Mouse (Mus musculus) neural tube, embryonic 14.5 days (tissue): ENCODE results near the gene Copb1. TPM values are rescaled to one million over a fixed set of nuclear protein-coding genes. Genes with fewer than 3 reads are reported as not detected.

ENCODE experiments used
- ATAC-seq: fragments of 200-750 bp; cut with Nextera tagmentation; 2 replicates; pipeline ENCODE4 v1.8.0; 2017; ENCODE audit warnings: low read depth, mild to moderate bottlenecking, moderate TSS enrichment, moderate library complexity
- H3K27ac ChIP-seq: fragments of 300-500 bp; sonication (generic); 2 replicates; pipeline ENCODE4 v1.5.1; 2014; ENCODE audit warnings: low read depth, mild to moderate bottlenecking, control low read depth, low read length, moderate library complexity, mixed read lengths
- H3K27me3 ChIP-seq: fragments of 300-500 bp; sonication (generic); 2 replicates; pipeline ENCODE4 v1.6.1; 2014; ENCODE audit warnings: low read length; ENCODE audit not compliant: control insufficient read depth, insufficient read depth
- H3K36me3 ChIP-seq: fragments of 300-500 bp; sonication (generic); 2 replicates; pipeline ENCODE4 v1.6.1; 2014; ENCODE audit warnings: low read length, mixed read lengths; ENCODE audit not compliant: control insufficient read depth, insufficient read depth
- H3K4me1 ChIP-seq: fragments of 300-500 bp; sonication (generic); 2 replicates; pipeline ENCODE4 v1.6.1; 2014; ENCODE audit warnings: low read length; ENCODE audit not compliant: control insufficient read depth, insufficient read depth
- H3K4me2 ChIP-seq: fragments of 300-500 bp; sonication (generic); 2 replicates; pipeline ENCODE4 v1.6.1; 2014; ENCODE audit warnings: mild to moderate bottlenecking, low read depth, low read length, control low read depth
- H3K4me3 ChIP-seq: fragments of 300-500 bp; sonication (generic); 2 replicates; pipeline ENCODE4 v1.5.1; 2014; ENCODE audit warnings: low read depth, low read length, control low read depth, mixed read lengths
- H3K9ac ChIP-seq: fragments of 300-500 bp; sonication (generic); replicated peaks from 2 replicates; pipeline ENCODE4 v1.6.1; 2014; ENCODE audit warnings: low read depth, mild to moderate bottlenecking, control low read depth, low read length, mixed read lengths
- H3K9me3 ChIP-seq: fragments of 300-500 bp; sonication (generic); 2 replicates; pipeline ENCODE4 v1.6.1; 2016; ENCODE audit warnings: low read length; ENCODE audit not compliant: control insufficient read depth
- WGBS: fragments of 180-500 bp; shearing (Covaris S2); extraction: QIAGEN DNeasy Blood & Tissue Kit; methylation state at CpG from one replicate; pipeline ENCODE4 v1.1.7; 2014; 5-methylcytosine and 5-hydroxymethylcytosine counted together
- polyA plus RNA-seq: library from polyadenylated mRNA; unstranded; fragments of >200 nt; fragmentation: Nextera tagmentation; extraction: Ambion mirVana; gene quantifications from 2 replicates; pipeline ENCODE4 v1.2.1, GENCODE M21; 2014

The Copb1 gene
- polyA plus RNA-seq, 1 experiment from 2014 or later = 96.2 TPM

DNA sequence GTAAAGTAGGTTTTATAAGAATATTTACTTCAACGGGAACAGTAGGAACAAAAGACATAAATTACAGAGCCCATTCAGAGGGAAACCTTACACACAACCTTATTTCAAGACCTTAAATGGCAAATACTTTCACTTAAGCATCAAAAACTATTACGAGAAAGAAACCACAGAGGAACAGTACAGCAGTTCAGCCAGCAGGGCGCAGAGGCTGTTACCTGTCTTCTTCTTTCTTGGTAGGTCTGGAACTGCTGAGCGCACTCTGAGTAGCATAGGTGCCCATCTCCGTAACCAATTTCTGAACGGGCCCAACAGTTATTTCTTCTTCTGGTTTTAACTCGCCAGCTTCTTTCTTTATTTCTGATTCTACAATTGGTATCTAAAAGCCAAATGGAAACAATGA, 21.5 kb downstream of the Copb1 start:
- 94% methylated on average over 7 of the region's 7 CpGs for WGBS
- no peak overlapping the region for H3K4me2 ChIP-seq
- ATAC-seq = no peak
- H3K4me1 ChIP-seq = no peaks in the 10 kb centered on the region
- no peak overlapping the region for H3K4me3 ChIP-seq
- H3K36me3 ChIP-seq = peaks cover 63% of the 10 kb centered on the region
- H3K27ac ChIP-seq = no peak overlapping the region
- no peaks in the 10 kb centered on the region for H3K9me3 ChIP-seq
- H3K27me3 ChIP-seq = no peaks in the 10 kb centered on the region
- no peak overlapping the region for H3K9ac ChIP-seq

- no peaks in the 10 kb centered on the region for H3K27me3 ChIP-seq
- ATAC-seq = no peak
- H3K4me1 ChIP-seq = no peaks in the 10 kb centered on the region
- no peak overlapping the region for H3K4me3 ChIP-seq
- no peak overlapping the region for H3K27ac ChIP-seq
- H3K4me2 ChIP-seq = no peak overlapping the region
- no peak overlapping the region for H3K9ac ChIP-seq
- no peaks in the 10 kb centered on the region for H3K9me3 ChIP-seq
- H3K36me3 ChIP-seq = peaks cover 62% of the 10 kb centered on the region
- 93% methylated on average over 3 of the region's 3 CpGs for whole genome bisulfite sequencing
These were observed 22.7 kb downstream of the Copb1 start for GRCm38 (mm10) chr7:114231857-114232256.

- no peak overlapping the region for H3K27ac ChIP-seq
- no peak overlapping the region for H3K4me2 ChIP-seq
- no peaks in the 10 kb centered on the region for H3K4me1 ChIP-seq
- H3K4me3 ChIP-seq = no peak overlapping the region
- 86% methylated on average over 1 of the region's 1 CpGs for WGBS
- H3K9ac ChIP-seq = no peak overlapping the region
- ATAC-seq = no peak
- H3K9me3 ChIP-seq = no peaks in the 10 kb centered on the region
- peaks cover 58% of the 10 kb centered on the region for H3K36me3 ChIP-seq
- no peaks in the 10 kb centered on the region for H3K27me3 ChIP-seq
These were observed 28.0 kb downstream of the Copb1 start for GRCm38 (mm10) chr7:114226521-114226920.

- H3K9ac ChIP-seq = no peak overlapping the region
- H3K27me3 ChIP-seq = no peaks in the 10 kb centered on the region
- WGBS = 91% methylated on average over 4 of the region's 4 CpGs
- H3K4me1 ChIP-seq = no peaks in the 10 kb centered on the region
- ATAC-seq = no peak
- H3K9me3 ChIP-seq = no peaks in the 10 kb centered on the region
- peaks cover 43% of the 10 kb centered on the region for H3K36me3 ChIP-seq
- H3K4me2 ChIP-seq = no peak overlapping the region
- H3K4me3 ChIP-seq = no peak overlapping the region
- no peak overlapping the region for H3K27ac ChIP-seq
These were observed 34.1 kb downstream of the Copb1 start for GRCm38 (mm10) chr7:114220433-114220832.

DNA sequence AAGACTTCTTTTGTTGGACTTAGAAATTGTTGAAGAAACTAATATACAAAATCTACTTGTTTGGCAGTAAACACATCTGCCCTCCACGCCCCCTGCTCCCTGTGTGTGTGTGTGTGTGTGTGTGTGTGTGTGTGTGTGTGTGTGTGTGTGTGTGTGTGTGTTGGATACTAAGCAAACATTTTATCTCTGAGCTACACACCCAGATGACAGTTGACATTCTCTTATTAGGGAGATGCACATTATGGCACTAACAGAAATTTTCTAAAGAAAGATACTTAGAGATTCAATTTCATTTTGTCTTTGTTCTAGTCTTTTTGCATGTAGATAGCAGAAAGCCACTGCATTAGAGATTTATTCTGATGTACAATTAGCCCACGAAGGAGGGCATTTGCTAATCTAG, 37.6 kb downstream of the Copb1 start:
- H3K9ac ChIP-seq = no peak overlapping the region
- no peak overlapping the region for H3K27ac ChIP-seq
- H3K4me2 ChIP-seq = no peak overlapping the region
- no peak for ATAC-seq
- WGBS = 96% methylated on average over 2 of the region's 2 CpGs
- no peaks in the 10 kb centered on the region for H3K9me3 ChIP-seq
- H3K36me3 ChIP-seq = peaks cover 33% of the 10 kb centered on the region
- no peak overlapping the region for H3K4me3 ChIP-seq
- no peaks in the 10 kb centered on the region for H3K4me1 ChIP-seq
- no peaks in the 10 kb centered on the region for H3K27me3 ChIP-seq

DNA sequence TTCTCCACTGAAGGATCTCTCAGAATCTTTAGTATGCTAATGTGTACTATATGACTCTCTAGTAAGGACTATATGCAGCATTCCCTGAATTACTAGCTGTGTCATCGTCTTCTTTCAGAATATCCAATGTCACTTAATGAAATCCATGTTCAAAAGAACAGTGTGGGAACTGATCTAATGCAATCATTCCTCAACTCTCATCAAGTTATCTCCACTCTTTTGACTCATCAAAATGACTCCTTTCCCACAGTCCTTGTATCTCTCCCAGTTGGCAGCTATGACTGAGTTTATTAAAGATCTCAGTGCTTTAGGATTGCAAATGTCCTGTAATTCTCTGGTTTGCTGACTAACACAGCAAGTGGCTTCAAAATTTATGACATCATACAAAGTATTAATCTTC, 40.1 kb downstream of the Copb1 start:
- Histone ChIP-seq H3K27ac (no peak overlapping the region), H3K9ac (no peak overlapping the region), H3K4me3 (no peak overlapping the region), H3K4me2 (no peak overlapping the region), H3K27me3 (no peaks in the 10 kb centered on the region), H3K36me3 (peaks cover 16% of the 10 kb centered on the region), H3K9me3 (no peaks in the 10 kb centered on the region), H3K4me1 (no peaks in the 10 kb centered on the region)
- WGBS = 91% methylated on average over 1 of the region's 1 CpGs
- ATAC-seq = no peak

DNA sequence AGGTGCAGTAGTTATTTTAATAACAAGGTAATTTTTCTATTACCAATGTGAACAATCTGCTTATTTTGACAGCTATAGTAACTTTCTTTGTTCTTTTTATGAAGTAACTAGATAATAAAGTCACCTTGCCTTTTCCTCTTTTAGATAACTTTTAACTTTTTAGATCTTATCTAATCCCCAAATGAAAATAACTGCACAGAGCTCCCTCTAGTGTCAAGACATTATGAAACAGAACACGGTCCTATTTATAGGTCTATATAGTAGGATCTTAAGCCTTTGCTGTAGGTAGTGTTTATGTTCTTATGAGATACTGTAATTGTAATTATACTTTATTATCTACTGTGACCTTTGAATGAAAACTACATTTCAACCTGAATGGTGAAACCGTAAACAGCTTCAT, 41.0 kb downstream of the Copb1 start:
- no peaks in the 10 kb centered on the region for H3K9me3 ChIP-seq
- H3K4me3 ChIP-seq = no peak overlapping the region
- H3K27ac ChIP-seq = no peak overlapping the region
- H3K4me1 ChIP-seq = no peaks in the 10 kb centered on the region
- no peak for ATAC-seq
- H3K4me2 ChIP-seq = no peak overlapping the region
- no peak overlapping the region for H3K9ac ChIP-seq
- peaks cover 16% of the 10 kb centered on the region for H3K36me3 ChIP-seq
- no peaks in the 10 kb centered on the region for H3K27me3 ChIP-seq
- WGBS = 60% methylated on average over 2 of the region's 2 CpGs

GRCm38 (mm10) chr7:114210618-114211017, 43.9 kb downstream of the Copb1 start:
- ATAC-seq = no peak
- no peak overlapping the region for H3K4me2 ChIP-seq
- no peak overlapping the region for H3K27ac ChIP-seq
- 91% methylated on average over 3 of the region's 3 CpGs for WGBS
- no peak overlapping the region for H3K4me3 ChIP-seq
- no peaks in the 10 kb centered on the region for H3K27me3 ChIP-seq
- H3K36me3 ChIP-seq = peaks cover 3% of the 10 kb centered on the region; the same call in 1 of the 2 replicates
- H3K9me3 ChIP-seq = no peaks in the 10 kb centered on the region
- H3K9ac ChIP-seq = no peak overlapping the region
- no peaks in the 10 kb centered on the region for H3K4me1 ChIP-seq

- Histone ChIP-seq H3K27me3 (no peaks in the 10 kb centered on the region), H3K27ac (no peak overlapping the region), H3K9me3 (no peaks in the 10 kb centered on the region), H3K9ac (no peak overlapping the region), H3K4me2 (no peak overlapping the region), H3K4me1 (no peaks in the 10 kb centered on the region), H3K36me3 (peaks cover under 1% of the 10 kb centered on the region; the same call in 1 of the 2 replicates), H3K4me3 (no peak overlapping the region)
- ATAC-seq = no peak
- WGBS = 94% methylated on average over 1 of the region's 1 CpGs
These were observed 44.7 kb downstream of the Copb1 start for GRCm38 (mm10) chr7:114209841-114210240.
